ENCODE assay signal across 1 mouse cellular context in the genomic region with DNA sequence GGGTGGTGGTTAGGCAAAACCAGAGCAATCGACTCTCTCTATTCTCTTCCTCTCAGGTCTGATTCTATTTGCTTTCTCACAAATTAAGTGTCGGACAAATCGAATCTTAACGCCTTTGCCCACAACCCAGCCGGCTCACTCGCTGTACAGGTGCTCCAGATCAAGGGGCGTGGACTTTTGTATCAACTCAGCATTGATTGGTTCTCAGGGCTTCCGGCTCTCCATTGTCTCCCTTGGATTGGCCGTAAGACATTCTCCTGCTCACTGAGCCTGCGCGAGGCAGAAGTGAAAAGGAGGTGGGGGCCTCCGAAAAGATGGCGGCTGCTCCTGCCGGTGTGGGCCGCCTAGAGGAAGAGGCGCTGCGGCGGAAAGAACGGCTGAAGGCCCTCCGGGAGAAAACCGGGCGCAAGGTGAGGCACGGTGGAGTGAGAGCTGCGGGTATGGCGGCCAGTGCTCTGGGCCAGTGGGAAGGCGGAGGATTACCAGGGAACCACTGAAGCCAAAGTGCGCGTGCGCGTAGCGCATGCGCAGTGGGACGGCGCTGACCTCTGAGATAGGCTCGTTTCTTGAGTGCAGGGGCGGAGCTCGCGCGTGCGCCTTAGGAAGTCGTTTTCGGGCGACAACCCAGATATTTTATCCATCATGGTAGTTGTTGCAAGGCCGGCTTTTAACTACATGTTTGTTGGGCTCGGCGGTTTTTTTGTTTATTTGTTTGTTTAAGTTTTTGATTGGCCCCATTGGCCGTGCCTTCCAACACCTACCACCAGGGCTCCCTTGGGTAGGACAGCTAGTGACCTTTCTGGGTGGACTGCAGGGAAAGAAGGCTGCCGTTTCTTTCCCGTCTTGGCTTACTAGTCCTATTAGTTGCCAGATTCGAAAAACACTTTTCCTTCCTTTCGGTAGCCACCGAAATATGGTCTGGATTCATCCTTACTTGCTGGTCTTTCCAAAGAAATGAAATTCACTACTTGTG.
TF ChIP-seq lines count a peak whose summit lies in the region.

Ccdc12 (plus strand) TSS at position 255 of the 973 bp plus-strand sequence.

TF ChIP-seq in C2C12, 6 proteins besides CTCF, POLR2A, EP300 and RAD21 (continued from another document):
- no peak for TF ChIP-seq FOSL1 (IDR thresholded peaks at IDR 0.05; ENCODE audit: insufficient read depth, low read length, poor library complexity, severe bottlenecking)
- no peak for TF ChIP-seq MYOD1 (IDR thresholded peaks at IDR 0.05; ENCODE audit: control insufficient read depth, insufficient read length, low read depth)
